Mouse (Mus musculus): ENCODE data around the gene Ftsj1.

- TF ChIP-seq CTCF (IDR thresholded peaks at IDR 0.05; ENCODE audit: insufficient read depth, low read depth, low read length) (no peak), POLR2A (IDR thresholded peaks at IDR 0.05; ENCODE audit: insufficient read depth, low read depth, low read length) (no peak)
Measured at GRCm38 (mm10) chrX:8206694-8207197, 45.5 kb downstream of the Ftsj1 start.

All from olfactory bulb, adult 2 months (tissue).